Mouse (Mus musculus): ENCODE measurements at regions not wholly inside any gene's neighbourhood (a gene's known extent, or its start where the extent isn't known, plus 50 kb on each side); places are given as distances from the start of the nearest gene placed in this dataset.

GRCm38 (mm10) chr6:31325621-31326020 lies 72.9 kb upstream of the Mkln1 start:
- no peak for DNase-seq

GRCm38 (mm10) chr6:31330327-31330726 lies 68.2 kb upstream of the Mkln1 start:
- peak; percentile 46 to 63 for DNase-seq

GRCm38 (mm10) chr6:31330868-31331267 lies 67.7 kb upstream of the Mkln1 start:
- DNase-seq, result no peak

- no peak for DNase-seq
These were observed 66.3 kb upstream of the Mkln1 start for GRCm38 (mm10) chr6:31332254-31332653.

GRCm38 (mm10) chr6:31332714-31333113 lies 65.8 kb upstream of the Mkln1 start:
- DNase-seq, result no peak

- no peak for DNase-seq
These were observed 65.2 kb upstream of the Mkln1 start for GRCm38 (mm10) chr6:31333228-31333922.

- DNase-seq, result no peak
These were observed 64.4 kb upstream of the Mkln1 start for GRCm38 (mm10) chr6:31334086-31334485.

GRCm38 (mm10) chr6:31339122-31339947 lies 59.2 kb upstream of the Mkln1 start:
- DNase-seq, result peak; percentile 41 to 47

- DNase-seq, result peak in 1 of 2 experiments; percentile 18
These were observed 58.6 kb upstream of the Mkln1 start for GRCm38 (mm10) chr6:31339948-31340250.

GRCm38 (mm10) chr6:31345366-31346084 lies 53.0 kb upstream of the Mkln1 start:
- DNase-seq, result no peak

- DNase-seq, result no peak
These were observed 50.2 kb upstream of the Mkln1 start for GRCm38 (mm10) chr6:31348333-31348732.
